Mouse (Mus musculus) forebrain, embryonic 16.5 days (tissue): ENCODE measurements at regions not wholly inside any gene's neighbourhood (a gene's known extent, or its start where the extent isn't known, plus 50 kb on each side); places are given as distances from the start of the nearest gene placed in this dataset.

ENCODE experiments used
- ATAC-seq: fragments of 200-750 bp; cut with Nextera tagmentation; 2 replicates; pipeline ENCODE4 v1.8.0; 2017; ENCODE audit warnings: mild to moderate bottlenecking, moderate library complexity
- H3K27ac ChIP-seq: fragments of 300-500 bp; sonication (generic); 2 replicates; pipeline ENCODE4 v1.5.1; 2014; ENCODE audit warnings: low read length, control low read depth
- H3K27me3 ChIP-seq: fragments of 300-500 bp; sonication (generic); replicated peaks from 2 replicates; pipeline ENCODE4 v1.6.1; 2014; ENCODE audit warnings: low read length; ENCODE audit not compliant: control insufficient read depth, insufficient read depth
- H3K36me3 ChIP-seq: fragments of 300-500 bp; sonication (generic); 2 replicates; pipeline ENCODE4 v1.6.1; 2014; ENCODE audit not compliant: control insufficient read depth, insufficient read depth
- H3K4me1 ChIP-seq: fragments of 300-500 bp; sonication (generic); replicated peaks from 2 replicates; pipeline ENCODE4 v1.6.1; 2014; ENCODE audit warnings: low read length; ENCODE audit not compliant: control insufficient read depth, insufficient read depth
- H3K4me2 ChIP-seq: fragments of 300-500 bp; sonication (generic); 2 replicates; pipeline ENCODE4 v1.6.1; 2014; ENCODE audit warnings: mild to moderate bottlenecking, low read length, control low read depth
- H3K4me3 ChIP-seq: fragments of 300-500 bp; sonication (generic); replicated peaks from 2 replicates; pipeline ENCODE4 v1.5.1; 2014; ENCODE audit warnings: mild to moderate bottlenecking, low read length, control low read depth
- H3K9ac ChIP-seq: fragments of 300-500 bp; sonication (generic); replicated peaks from 2 replicates; pipeline ENCODE4 v1.6.1; 2014; ENCODE audit warnings: low read depth, low read length, control low read depth
- H3K9me3 ChIP-seq: fragments of 300-500 bp; sonication (generic); 2 replicates; pipeline ENCODE4 v1.6.1; 2016; ENCODE audit warnings: low read length; ENCODE audit not compliant: control insufficient read depth
- WGBS: fragments of 180-500 bp; shearing (Covaris S2); extraction: QIAGEN DNeasy Blood & Tissue Kit; methylation state at CpG from one replicate; pipeline ENCODE4 v1.1.7; 2014; 5-methylcytosine and 5-hydroxymethylcytosine counted together

DNA sequence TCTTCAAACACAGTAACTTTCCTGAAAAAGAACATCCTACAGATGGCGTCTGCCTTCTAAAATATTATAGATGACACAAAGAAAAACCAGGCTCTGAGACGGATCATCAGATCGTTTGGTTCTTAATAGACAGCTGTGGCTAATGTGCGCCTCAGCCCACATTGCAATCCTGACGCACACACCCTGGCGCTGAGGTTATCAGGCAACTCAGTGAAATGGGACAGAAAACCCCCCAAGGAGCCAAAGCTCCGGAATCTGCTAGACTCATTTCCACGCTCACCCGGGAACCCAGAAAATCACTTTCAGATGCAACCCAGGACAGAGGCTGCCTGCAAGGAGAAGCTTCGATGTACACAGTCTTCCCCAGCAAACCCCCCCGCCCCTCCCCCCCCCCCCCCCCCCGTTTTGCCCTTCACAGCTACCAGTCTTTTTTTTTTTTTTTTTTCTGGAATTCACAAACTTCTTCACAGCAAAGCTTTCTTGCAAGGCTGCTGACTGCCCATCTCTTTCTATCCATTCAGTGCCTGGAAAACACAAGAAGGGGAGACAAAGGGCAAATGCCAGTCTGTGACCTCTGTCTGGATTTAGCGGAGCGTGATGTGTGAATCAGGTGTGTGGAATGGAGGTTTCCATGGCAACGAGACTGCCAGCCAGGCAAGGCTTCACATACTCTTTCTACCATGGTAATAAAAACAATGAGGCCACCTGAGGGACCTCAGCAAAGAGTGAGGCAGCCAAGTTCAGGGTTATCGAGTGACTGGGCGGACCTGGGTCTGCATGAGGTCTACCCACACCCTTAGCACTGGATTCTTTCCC is 286.9 kb downstream of the Gm11361 start:
- Histone ChIP-seq H3K4me2 (peak overlapping the region; percentile 44), H3K9me3 (no peaks in the 10 kb centered on the region), H3K4me1 (peaks cover 14% of the 10 kb centered on the region), H3K27ac (peak overlapping the region; percentile 64), H3K27me3 (no peaks in the 10 kb centered on the region), H3K4me3 (peak overlapping the region; percentile 26), H3K36me3 (no peaks in the 10 kb centered on the region), H3K9ac (peak overlapping the region; percentile 41; the same call in 1 of the 2 replicates)
- peak; percentile 60 for ATAC-seq
- 11% methylated on average over 15 of the region's 17 CpGs for WGBS

DNA sequence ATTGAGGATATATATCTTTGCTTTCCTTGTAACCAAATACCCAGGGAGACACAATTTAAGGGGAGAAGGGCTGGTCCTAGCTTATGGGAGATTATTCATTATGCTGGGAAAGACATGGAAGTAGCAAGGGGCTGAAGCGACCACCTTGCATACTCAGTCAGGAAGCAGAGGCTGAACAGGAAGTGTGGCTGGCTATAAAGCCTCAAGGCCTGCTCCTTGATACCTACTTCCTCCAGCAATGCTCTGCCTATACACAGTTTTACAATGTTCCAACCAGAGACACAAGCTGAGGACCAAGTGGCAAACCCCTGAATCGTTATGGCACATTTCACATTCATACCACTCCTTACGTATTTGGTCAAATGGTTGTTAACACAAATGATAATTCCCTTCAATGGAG is 284.3 kb downstream of the Gm11361 start:
- no peak overlapping the region for H3K4me3 ChIP-seq
- H3K27me3 ChIP-seq = no peaks in the 10 kb centered on the region
- no peaks in the 10 kb centered on the region; the same call in 1 of the 2 replicates for H3K9me3 ChIP-seq
- H3K4me1 ChIP-seq = peaks cover 14% of the 10 kb centered on the region
- no peak overlapping the region for H3K9ac ChIP-seq
- no peaks in the 10 kb centered on the region; the same call in 1 of the 2 replicates for H3K36me3 ChIP-seq
- no peak overlapping the region for H3K4me2 ChIP-seq
- 91% methylated on average over 3 of the region's 3 CpGs for WGBS
- no peak for ATAC-seq
- no peak overlapping the region for H3K27ac ChIP-seq

- H3K4me3 ChIP-seq = no peak overlapping the region
- H3K36me3 ChIP-seq = no peaks in the 10 kb centered on the region
- WGBS = 96% methylated on average over 1 of the region's 1 CpGs
- ATAC-seq = no peak
- no peaks in the 10 kb centered on the region; the same call in 1 of the 2 replicates for H3K9me3 ChIP-seq
- H3K4me1 ChIP-seq = peaks cover 11% of the 10 kb centered on the region
- no peak overlapping the region for H3K9ac ChIP-seq
- H3K27ac ChIP-seq = no peak overlapping the region
- H3K27me3 ChIP-seq = no peaks in the 10 kb centered on the region
- H3K4me2 ChIP-seq = no peak overlapping the region
Measured at GRCm38 (mm10) chr13:28533080-28533479, 275.8 kb downstream of the Gm11361 start.

GRCm38 (mm10) chr13:28532278-28532677 is 274.9 kb downstream of the Gm11361 start:
- Histone ChIP-seq H3K9ac (no peak overlapping the region), H3K36me3 (no peaks in the 10 kb centered on the region), H3K27me3 (no peaks in the 10 kb centered on the region), H3K9me3 (no peaks in the 10 kb centered on the region), H3K4me2 (no peak overlapping the region), H3K4me1 (peaks cover 11% of the 10 kb centered on the region), H3K4me3 (no peak overlapping the region), H3K27ac (no peak overlapping the region)
- 76% methylated on average over 3 of the region's 3 CpGs for WGBS
- no peak for ATAC-seq

DNA sequence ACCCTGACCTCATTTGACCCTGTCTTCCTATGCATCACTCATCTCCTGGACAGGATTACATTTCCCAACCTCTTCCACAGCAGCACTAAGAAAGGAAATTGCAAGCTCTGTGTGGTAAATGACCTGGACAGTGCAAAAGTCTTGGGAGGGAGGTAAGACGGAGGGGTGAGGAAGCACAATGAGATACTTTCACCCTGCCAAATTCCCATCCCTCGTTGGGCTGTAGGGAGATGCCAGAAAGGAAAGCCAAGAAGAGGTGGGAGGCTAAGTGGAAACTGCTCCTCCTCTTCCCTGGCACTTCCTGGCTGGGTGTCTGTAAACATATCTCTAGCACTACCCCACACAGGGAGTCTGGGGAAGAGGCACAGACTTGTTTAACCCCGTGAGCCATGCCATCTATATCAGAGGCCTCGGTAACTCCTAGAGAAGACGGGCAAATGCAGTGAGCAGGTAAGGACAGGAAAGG is 274.2 kb downstream of the Gm11361 start:
- H3K27me3 ChIP-seq = no peaks in the 10 kb centered on the region
- H3K4me1 ChIP-seq = peaks cover 11% of the 10 kb centered on the region
- H3K27ac ChIP-seq = no peak overlapping the region
- no peak overlapping the region for H3K4me3 ChIP-seq
- no peak overlapping the region for H3K9ac ChIP-seq
- no peak for ATAC-seq
- no peaks in the 10 kb centered on the region for H3K9me3 ChIP-seq
- WGBS = 89% methylated on average over 5 of the region's 5 CpGs
- H3K36me3 ChIP-seq = no peaks in the 10 kb centered on the region
- H3K4me2 ChIP-seq = no peak overlapping the region

GRCm38 (mm10) chr13:28530947-28531346 is 273.6 kb downstream of the Gm11361 start:
- WGBS = 91% methylated on average over 3 of the region's 3 CpGs
- no peak for ATAC-seq
- Histone ChIP-seq H3K9ac (no peak overlapping the region), H3K4me1 (peaks cover 11% of the 10 kb centered on the region), H3K36me3 (no peaks in the 10 kb centered on the region), H3K4me2 (no peak overlapping the region), H3K27ac (no peak overlapping the region), H3K9me3 (no peaks in the 10 kb centered on the region), H3K4me3 (no peak overlapping the region), H3K27me3 (no peaks in the 10 kb centered on the region)

GRCm38 (mm10) chr13:28528898-28529511 is 271.7 kb downstream of the Gm11361 start:
- no peak overlapping the region for H3K9ac ChIP-seq
- no peak overlapping the region for H3K4me2 ChIP-seq
- 0 out of 2 replicates have a peak overlapping the region, but pooled peaks have one; percentile 21 for H3K27ac ChIP-seq
- H3K9me3 ChIP-seq = no peaks in the 10 kb centered on the region
- H3K4me1 ChIP-seq = peaks cover 5% of the 10 kb centered on the region; the same call in 1 of the 2 replicates
- H3K36me3 ChIP-seq = no peaks in the 10 kb centered on the region
- H3K4me3 ChIP-seq = no peak overlapping the region
- WGBS = 72% methylated on average over 4 of the region's 4 CpGs
- peak; percentile 71 for ATAC-seq
- H3K27me3 ChIP-seq = no peaks in the 10 kb centered on the region

GRCm38 (mm10) chr13:28526299-28526698 is 269.0 kb downstream of the Gm11361 start:
- H3K9ac ChIP-seq = no peak overlapping the region
- WGBS = 94% methylated on average over 1 of the region's 1 CpGs
- ATAC-seq = no peak

GRCm38 (mm10) chr13:28524411-28524810 is 267.1 kb downstream of the Gm11361 start:
- H3K9ac ChIP-seq = no peak overlapping the region
- H3K36me3 ChIP-seq = no peaks in the 10 kb centered on the region
- H3K27me3 ChIP-seq = no peaks in the 10 kb centered on the region
- H3K4me3 ChIP-seq = no peak overlapping the region
- H3K27ac ChIP-seq = no peak overlapping the region
- WGBS = 91% methylated on average over 3 of the region's 3 CpGs
- H3K4me2 ChIP-seq = no peak overlapping the region
- H3K9me3 ChIP-seq = no peaks in the 10 kb centered on the region
- no peak for ATAC-seq
- peaks cover 3% of the 10 kb centered on the region; the same call in 1 of the 2 replicates for H3K4me1 ChIP-seq

More at GRCm38 (mm10) chr13:28526299-28526698, 269.0 kb downstream of the Gm11361 start:
- Histone ChIP-seq H3K4me2 (no peak overlapping the region), H3K9me3 (no peaks in the 10 kb centered on the region), H3K27me3 (no peaks in the 10 kb centered on the region), H3K36me3 (no peaks in the 10 kb centered on the region), H3K4me1 (no peaks in the 10 kb centered on the region), H3K27ac (no peak overlapping the region), H3K4me3 (no peak overlapping the region)
